Comparison of ENCODE assay signal across 38 mouse cellular contexts in genomic region chr6:41301969-41302368, GRCm38 (mm10). TPM values are rescaled to one million over a fixed set of nuclear protein-coding genes. Genes with fewer than 3 reads are reported as not detected.
"Had no signal": no experiment of that assay in that cellular context is flagged by ENCODE, and none has a peak within 500 bp of the region (broad histone marks: within the 10 kb centered on the region; RNA-seq: fewer than 3 reads in every experiment).

Gene Try4, plus strand, starts transcription at chr6:41302269.

- H3K36me3 ChIP-seq: heart, embryonic 10.5 days; heart, embryonic 12.5 days; hindbrain, embryonic 10.5 days; hindbrain, embryonic 12.5 days; kidney, embryonic 15.5 days; limb, embryonic 10.5 days; limb, embryonic 12.5 days had no signal

- H3K4me1 ChIP-seq: heart, embryonic 10.5 days; heart, embryonic 12.5 days; hindbrain, embryonic 10.5 days; hindbrain, embryonic 12.5 days; kidney, embryonic 15.5 days; limb, embryonic 10.5 days; limb, embryonic 12.5 days had no signal

- H3K4me3 ChIP-seq: gastrocnemius, adult 2 months; heart, embryonic 10.5 days; heart, embryonic 12.5 days; hindbrain, embryonic 10.5 days; hindbrain, embryonic 12.5 days; kidney, embryonic 15.5 days; layer of hippocampus, adult 2 months; left cerebral cortex, adult 2 months; limb, embryonic 10.5 days; limb, embryonic 12.5 days had no signal

- H3K9me3 ChIP-seq: heart, embryonic 10.5 days; heart, embryonic 12.5 days; hindbrain, embryonic 10.5 days; hindbrain, embryonic 12.5 days; kidney, embryonic 15.5 days; limb, embryonic 10.5 days; limb, embryonic 12.5 days had no signal

- ATAC-seq: hindbrain, embryonic 16.5 days; inflammation-experienced regulatory T-cells, adult 6 months had no signal

- H3K4me2 ChIP-seq: heart, embryonic 12.5 days; hindbrain, embryonic 12.5 days; hindbrain, embryonic 14.5 days; kidney, embryonic 15.5 days; limb, embryonic 12.5 days; liver, embryonic 11.5 days had no signal

- H3K27ac ChIP-seq: gastrocnemius, adult 2 months; heart, embryonic 10.5 days; hindbrain, embryonic 10.5 days; hindbrain, embryonic 12.5 days; hindbrain, embryonic 14.5 days; kidney, embryonic 15.5 days; kidney, postnatal 0 days; layer of hippocampus, adult 2 months; left cerebral cortex, adult 2 months; limb, embryonic 10.5 days; limb, embryonic 12.5 days had no signal

- H3K9ac ChIP-seq: heart, embryonic 12.5 days; hindbrain, embryonic 12.5 days; hindbrain, embryonic 14.5 days; kidney, embryonic 15.5 days; limb, embryonic 12.5 days had no signal

- DNase-seq: gastrocnemius, adult 2 months; gastrocnemius, postnatal 10 days; gastrocnemius, postnatal 25 days; heart, adult 18-20 months; heart, postnatal 10 days; heart, postnatal 4 days; kidney, adult 11 months; kidney, adult 2 months; kidney, adult 9 months; kidney, postnatal 14 days; kidney, postnatal 4 days; liver had no signal

- H3K27me3 ChIP-seq: heart, embryonic 12.5 days; hindbrain, embryonic 12.5 days; kidney, embryonic 15.5 days; limb, embryonic 12.5 days had no signal

RNA-seq across cellular contexts. Expression of gene Try4, which starts in this region (rescaled TPM):
- total RNA-seq: gastrocnemius, adult 2 months; gastrocnemius, postnatal 10 days; gastrocnemius, postnatal 25 days; gastrocnemius, postnatal 4 days; granulocyte monocyte progenitor cell, adult 5-6 weeks; heart, adult 18-20 months; heart, adult 8-10 months; heart, postnatal 10 days; heart, postnatal 25 days; heart, postnatal 4 days; layer of hippocampus, adult 2 months; layer of hippocampus, postnatal 10 days; layer of hippocampus, postnatal 25 days; left cerebral cortex, adult 2 months; left cerebral cortex, postnatal 14 days; left cerebral cortex, postnatal 36 days had no signal
- polyA plus RNA-seq: frontal cortex, adult 2 months; heart, embryonic 10.5 days; heart, embryonic 12.5 days; heart, embryonic 14.5 days; heart, embryonic 16.5 days; hindbrain, embryonic 10.5 days; hindbrain, embryonic 12.5 days; hindbrain, embryonic 14.5 days; hindbrain, embryonic 16.5 days; inflammation-experienced regulatory T-cells, adult 6 months; kidney, embryonic 15.5 days; kidney, postnatal 0 days; limb, embryonic 10.5 days; limb, embryonic 12.5 days; limb, embryonic 14.5 days; liver, embryonic 11.5 days had no signal
